Comparison of ENCODE assay signal across 16 mouse cellular contexts in the genomic region with DNA sequence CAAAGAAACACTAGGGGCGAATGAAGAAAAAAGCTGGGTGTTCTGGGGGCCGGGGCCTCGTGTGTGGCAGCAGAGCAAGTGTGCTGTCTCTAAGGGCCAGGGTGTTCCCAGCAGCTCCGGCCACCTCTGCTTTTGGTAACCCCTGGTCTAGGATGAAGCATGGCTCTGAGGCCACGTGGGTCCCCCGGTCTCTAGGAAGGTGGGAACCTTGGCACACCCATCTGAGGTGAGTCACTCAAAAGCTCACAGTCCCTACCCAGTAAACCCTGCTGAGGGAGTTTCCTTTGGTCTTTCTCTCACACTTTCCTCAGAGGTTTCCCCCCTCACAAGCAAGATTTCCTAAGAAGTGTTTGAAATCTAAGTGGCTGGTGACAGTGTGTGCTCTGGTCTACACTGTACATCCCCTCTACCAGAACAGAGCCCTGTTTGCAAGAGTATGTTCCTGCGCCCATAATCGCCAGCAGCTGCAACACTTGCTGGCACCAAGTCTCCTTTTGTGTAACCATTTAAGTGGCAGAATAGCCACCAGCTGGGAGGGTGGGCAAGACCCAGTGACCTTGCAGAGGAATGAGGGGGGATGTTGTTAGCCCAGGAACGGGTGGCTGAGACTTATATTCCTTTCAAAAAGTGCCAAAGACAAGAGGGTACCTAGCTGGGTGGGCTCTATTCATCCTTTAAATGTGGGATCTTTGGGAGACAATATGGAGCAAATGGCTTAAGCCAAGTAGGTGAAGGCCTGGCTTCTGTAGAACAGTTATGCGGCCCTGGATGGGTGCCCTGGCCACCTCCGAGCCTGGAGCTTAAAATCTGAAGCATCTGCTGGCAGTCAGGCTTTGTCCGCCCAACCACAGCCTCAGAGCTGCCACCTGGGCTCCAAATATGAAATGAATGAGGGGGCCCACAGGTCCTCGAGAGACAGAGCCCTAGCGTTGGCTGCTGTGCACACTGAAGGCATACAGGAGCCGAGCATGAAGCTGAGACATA. TPM values are rescaled to one million over a fixed set of nuclear protein-coding genes. Genes with fewer than 3 reads are reported as not detected.
DNase-seq lines count a peak whose midpoint lies in the region; ATAC-seq and TF ChIP-seq lines count a peak whose summit lies in the region.
"Had no signal": no experiment of that assay in that cellular context is flagged by ENCODE, and none has a peak within 500 bp of the region (broad histone marks: within the 10 kb centered on the region; RNA-seq: fewer than 3 reads in every experiment).

No protein-coding gene starts in this region.

- TF ChIP-seq POLR2A in brain, embryonic 14.5 days (IDR thresholded peaks at IDR 0.05; ENCODE audit: borderline replicate concordance, extremely low read depth, insufficient read depth, insufficient read length, poor library complexity, severe bottlenecking): no peak

- no peak overlapping the region for H3K9ac ChIP-seq in hindbrain, embryonic 15.5 days
- H3K9ac ChIP-seq in forebrain, embryonic 16.5 days (replicated peaks; ENCODE audit: low read depth, low read length): no peak overlapping the region
- H3K9ac ChIP-seq: liver, embryonic 14.5 days had no signal

- TF ChIP-seq CTCF in brain, embryonic 14.5 days (IDR thresholded peaks at IDR 0.05; ENCODE audit: borderline replicate concordance, extremely low read depth, insufficient read depth, insufficient read length): no peak

- H3K27me3 ChIP-seq in hindbrain, embryonic 15.5 days: no peaks in the 10 kb centered on the region
- H3K27me3 ChIP-seq in hindbrain, embryonic 10.5 days (ENCODE audit: insufficient read depth, poor library complexity, severe bottlenecking): peaks cover 54% of the 10 kb centered on the region
- H3K27me3 ChIP-seq in forebrain, embryonic 16.5 days (replicated peaks; ENCODE audit: control insufficient read depth, insufficient read depth, low read length): no peaks in the 10 kb centered on the region

- no peak overlapping the region for H3K27ac ChIP-seq in hindbrain, embryonic 15.5 days (replicated peaks)
- H3K27ac ChIP-seq in hindbrain, embryonic 10.5 days: no peak overlapping the region; the same call in 1 of the 2 replicates
- no peak overlapping the region for H3K27ac ChIP-seq in forebrain, embryonic 16.5 days (ENCODE audit: low read length)
- H3K27ac ChIP-seq: liver, embryonic 14.5 days had no signal

- H3K9me3 ChIP-seq in hindbrain, embryonic 15.5 days: no peaks in the 10 kb centered on the region
- H3K9me3 ChIP-seq in hindbrain, embryonic 10.5 days: no peaks in the 10 kb centered on the region
- no peaks in the 10 kb centered on the region for H3K9me3 ChIP-seq in forebrain, embryonic 16.5 days (ENCODE audit: control insufficient read depth, low read length)
- H3K9me3 ChIP-seq: G1E had no signal

- 0 out of 2 replicates have a peak, but pooled peaks have one; percentile 49 for ATAC-seq in hindbrain, embryonic 15.5 days (ENCODE audit: low FRiP score, low read depth)
- ATAC-seq in forebrain, embryonic 16.5 days: peak; percentile 58
- ATAC-seq: lung, postnatal 0 days had no signal

- no peak overlapping the region for H3K4me3 ChIP-seq in hindbrain, embryonic 15.5 days
- H3K4me3 ChIP-seq in hindbrain, embryonic 10.5 days: no peak overlapping the region
- no peak overlapping the region for H3K4me3 ChIP-seq in forebrain, embryonic 16.5 days (replicated peaks; ENCODE audit: low read length)

- no peaks in the 10 kb centered on the region for H3K36me3 ChIP-seq in hindbrain, embryonic 15.5 days
- H3K36me3 ChIP-seq in hindbrain, embryonic 10.5 days: no peaks in the 10 kb centered on the region
- H3K36me3 ChIP-seq in forebrain, embryonic 16.5 days (ENCODE audit: control insufficient read depth, insufficient read depth): no peaks in the 10 kb centered on the region
- H3K36me3 ChIP-seq: G1E had no signal

- no peak for DNase-seq in hindbrain, embryonic 10.5 days (ENCODE audit: low spot score)
- peak; percentile 62 for DNase-seq in retina, postnatal 1 day
- DNase-seq in retina, embryonic 14.5 days (ENCODE audit: low spot score): no peak
- DNase-seq in brain, embryonic 14.5 days (ENCODE audit: low read depth): peak; percentile 80
- no peak for DNase-seq in layer of hippocampus, adult 18-20 months (ENCODE audit: low spot score in 2 of 2)
- DNase-seq in frontal cortex, adult 2 months (ENCODE audit: extremely low spot score in 1 of 2, low spot score in 1 of 2): no peak
- DNase-seq: adrenal gland, postnatal 36 days; gastrocnemius, postnatal 14 days; kidney, adult 18-20 months; kidney, postnatal 36 days had no signal

- WGBS in hindbrain, embryonic 15.5 days: 58% methylated on average over 15 of the region's 15 CpGs
- WGBS in hindbrain, embryonic 10.5 days: 66% methylated on average over 15 of the region's 15 CpGs
- 37% methylated on average over 15 of the region's 15 CpGs for WGBS in forebrain, embryonic 16.5 days

- H3K4me1 ChIP-seq in hindbrain, embryonic 15.5 days (replicated peaks): peaks cover 28% of the 10 kb centered on the region
- peaks cover 43% of the 10 kb centered on the region for H3K4me1 ChIP-seq in hindbrain, embryonic 10.5 days (replicated peaks)
- peaks cover 28% of the 10 kb centered on the region for H3K4me1 ChIP-seq in forebrain, embryonic 16.5 days (replicated peaks; ENCODE audit: control insufficient read depth, insufficient read depth, low read length)

- H3K4me2 ChIP-seq in hindbrain, embryonic 15.5 days: no peak overlapping the region
- no peak overlapping the region for H3K4me2 ChIP-seq in forebrain, embryonic 16.5 days (ENCODE audit: low read length)
- H3K4me2 ChIP-seq: heart, embryonic 11.5 days had no signal

RNA-seq across cellular contexts. Expression of a gene that starts 44.3 kb away (rescaled TPM):
- polyA plus RNA-seq in hindbrain, embryonic 15.5 days (2015; fragmentation: Nextera tagmentation; extraction: Ambion mirVana): 60.2 and 60.6 TPM in 2 replicates
- 10.0 and 13.9 TPM in 2 replicates for polyA plus RNA-seq in hindbrain, embryonic 10.5 days (2016; fragmentation: Nextera tagmentation; extraction: Ambion mirVana)
- polyA plus RNA-seq in brain, embryonic 14.5 days (2012; rRNA removed): 129 and 146 TPM in 2 replicates
- polyA plus RNA-seq in forebrain, embryonic 16.5 days (2015; fragmentation: Nextera tagmentation; extraction: Ambion mirVana): 70.4 and 71.8 TPM in 2 replicates
- 10 to 100 TPM; 87.2 to 98.0 TPM for total RNA-seq in layer of hippocampus, adult 18-20 months (2021)
- 73.0 and 77.6 TPM in 2 replicates for polyA plus RNA-seq in frontal cortex, adult 2 months (2012; rRNA removed)

Comparison
In these comparisons a context has a peak if more than half of its experiments do, and no peak if none do; other contexts are left out.
1. DNase-seq: peak in retina, postnatal 1 day (single experiment) and brain, embryonic 14.5 days (single experiment); none in hindbrain, embryonic 10.5 days (single experiment), retina, embryonic 14.5 days (single experiment), layer of hippocampus, adult 18-20 months (0 of 2) and frontal cortex, adult 2 months (0 of 2).